Mouse (Mus musculus) heart, adult 11 months (tissue): Measurements from ENCODE around the gene Krt16.
"Not testable (repeated sequence)": the region's sequence is repeated elsewhere in the genome, so short reads cannot be mapped to it uniquely, and the experiment has no call there.

ENCODE experiments used
- DNase-seq: peaks from one replicate; pipeline ENCODE4 v3.0.0; 2022

The Krt16 gene

DNA sequence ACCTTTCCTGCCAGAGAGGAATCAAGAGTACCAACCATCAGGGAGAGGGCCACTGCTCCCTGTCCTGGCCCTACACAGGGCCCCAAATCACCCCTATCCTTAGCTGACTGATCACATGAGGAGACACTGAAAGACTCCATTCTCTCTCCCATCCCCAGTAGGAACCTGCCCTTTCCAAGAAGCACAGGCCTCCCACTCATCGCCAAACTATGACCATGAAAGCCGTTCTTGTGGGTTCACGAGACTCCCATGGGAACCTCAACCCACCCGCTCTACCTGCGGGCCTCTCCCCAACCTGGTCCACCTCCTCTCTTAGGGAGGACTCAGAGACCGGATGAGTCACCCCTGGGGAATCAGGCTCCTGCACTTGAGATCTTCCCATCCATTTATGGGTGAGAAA lies 6.8 kb upstream of the Krt16 start:
- peak; percentile 77 for DNase-seq

DNA sequence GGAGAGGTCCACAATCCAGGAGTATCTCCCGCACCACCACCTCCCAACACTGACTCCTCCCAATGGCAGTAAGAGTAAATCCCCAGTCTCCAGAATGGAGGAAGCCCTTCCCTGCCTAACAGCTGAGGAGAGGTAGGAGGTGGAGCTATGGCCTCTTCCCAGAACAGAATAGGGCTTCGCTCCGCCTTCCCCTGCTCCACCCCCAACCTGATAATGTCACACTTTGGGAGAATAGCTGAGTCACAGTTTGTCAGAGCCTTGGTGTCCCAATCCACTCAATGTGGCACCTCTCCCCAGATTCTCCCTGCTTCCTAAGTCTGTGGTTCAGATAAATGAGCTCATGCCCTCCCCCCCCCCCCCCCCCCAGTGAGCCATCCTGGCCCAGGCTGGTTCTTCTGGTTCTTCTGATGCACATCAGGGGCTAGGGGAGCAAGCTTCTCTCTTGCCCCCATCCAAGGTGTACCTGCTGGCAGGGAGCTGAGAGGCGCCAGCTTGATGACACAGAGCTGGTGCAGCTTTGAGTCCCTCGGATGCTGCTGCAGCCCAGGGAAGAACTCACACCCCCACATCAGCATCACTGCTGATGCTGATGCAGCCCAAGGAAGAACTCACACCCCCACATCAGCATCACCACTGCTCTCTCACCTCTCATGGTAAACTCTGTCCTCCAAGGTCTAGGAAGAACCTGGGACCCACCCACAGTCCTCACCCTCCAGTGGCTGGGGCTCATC lies 5.8 kb upstream of the Krt16 start:
- peak; percentile 61 for DNase-seq

DNA sequence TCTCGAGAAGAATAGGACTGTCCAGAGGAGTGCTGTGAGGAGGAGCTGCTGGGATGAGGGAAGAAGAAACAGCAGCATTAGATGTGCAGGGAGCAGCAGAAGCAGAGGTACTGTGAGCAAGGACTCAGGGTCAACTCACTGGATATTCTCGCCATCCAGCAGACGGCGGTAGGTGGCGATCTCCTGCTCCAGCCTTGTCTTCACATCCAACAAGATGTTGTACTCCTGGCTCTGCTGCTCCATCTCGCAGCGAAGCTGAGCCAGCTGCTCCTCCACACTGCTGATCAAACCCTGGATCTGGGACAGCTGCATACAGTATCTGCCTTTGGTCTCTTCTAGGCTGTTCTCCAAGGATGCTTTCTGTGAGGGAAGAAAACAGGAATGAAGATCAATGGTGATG lies 2.2 kb downstream of the Krt16 start:
- DNase-seq, result peak; percentile 79

DNA sequence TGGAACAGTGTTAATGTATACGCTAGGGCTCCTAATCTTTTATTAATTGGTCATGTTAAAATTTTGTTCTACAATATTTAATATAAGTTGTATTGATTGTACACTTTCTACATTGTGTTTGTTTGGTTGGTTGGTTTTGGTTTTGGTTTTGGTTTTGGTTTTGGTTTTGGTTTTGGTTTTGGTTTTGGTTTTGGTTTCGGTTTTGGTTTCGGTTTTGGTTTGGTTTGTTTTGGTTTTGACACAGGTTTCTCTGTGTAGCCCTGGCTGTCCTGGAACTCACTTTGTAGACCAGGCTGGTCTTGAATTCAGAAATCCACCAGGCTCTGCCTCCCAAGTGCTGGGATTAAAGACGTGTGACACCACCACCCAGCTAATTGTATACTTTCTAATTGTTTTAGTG lies 8.4 kb downstream of the Krt16 start:
- not testable (repeated sequence) for DNase-seq

DNA sequence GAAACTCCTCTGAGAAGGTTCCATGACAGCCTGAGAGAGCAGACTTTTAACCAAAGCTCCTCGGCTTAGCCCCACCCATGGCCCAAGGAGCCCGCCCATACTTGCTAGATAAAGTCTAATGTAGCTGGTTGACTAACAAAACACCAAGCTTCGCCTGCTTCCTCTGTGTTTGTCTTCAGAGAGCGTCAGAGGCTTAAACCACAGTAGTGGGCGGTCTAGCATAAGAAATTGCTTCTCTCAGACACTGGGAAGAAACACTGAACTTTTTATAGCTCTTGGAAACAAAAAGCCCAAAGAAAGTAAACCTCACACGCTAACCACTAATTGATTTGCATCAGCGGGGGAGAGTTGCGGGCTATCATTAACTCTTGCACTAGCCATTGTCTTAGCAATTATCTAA lies 27.0 kb downstream of the Krt16 start:
- DNase-seq, result no peak

DNA sequence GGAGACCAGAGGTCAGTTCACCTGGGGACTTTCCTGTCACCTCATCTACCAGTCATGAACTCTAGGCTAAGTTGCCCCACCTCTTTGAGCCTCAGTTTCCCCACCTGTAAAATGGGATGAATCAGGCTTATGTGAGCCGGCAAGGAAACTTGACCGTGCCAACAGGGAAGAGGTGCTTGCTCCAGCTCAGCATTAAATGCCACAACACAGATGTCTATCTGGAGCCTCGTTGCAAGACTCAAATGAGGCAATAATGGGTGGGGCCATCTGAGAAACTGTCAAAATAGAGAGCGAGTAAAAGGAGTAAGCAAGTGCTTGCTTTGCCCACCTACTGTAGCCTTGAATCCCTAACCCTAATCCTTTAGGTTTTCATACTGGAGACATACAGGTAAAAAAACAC lies 29.4 kb downstream of the Krt16 start:
- no peak for DNase-seq

DNA sequence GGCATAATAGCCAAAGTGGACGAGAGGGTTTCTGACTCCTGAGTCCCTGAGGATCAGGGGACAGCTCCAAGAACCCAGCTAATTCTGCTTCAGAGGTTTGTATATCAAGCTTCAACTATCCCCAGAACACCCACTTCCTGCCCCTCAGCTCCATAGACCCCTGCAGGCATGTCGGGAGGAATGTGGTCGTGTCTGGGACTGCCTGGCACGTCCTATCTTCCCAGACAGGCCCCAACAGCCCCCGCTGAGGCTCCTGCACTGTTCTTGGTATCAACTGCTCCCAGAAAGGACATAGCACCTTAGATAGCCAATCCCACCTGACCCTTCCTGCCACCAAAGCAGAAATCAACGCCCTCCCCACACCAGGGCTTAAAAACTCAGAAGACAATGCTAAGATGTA lies 40.2 kb downstream of the Krt16 start:
- no peak for DNase-seq

DNA sequence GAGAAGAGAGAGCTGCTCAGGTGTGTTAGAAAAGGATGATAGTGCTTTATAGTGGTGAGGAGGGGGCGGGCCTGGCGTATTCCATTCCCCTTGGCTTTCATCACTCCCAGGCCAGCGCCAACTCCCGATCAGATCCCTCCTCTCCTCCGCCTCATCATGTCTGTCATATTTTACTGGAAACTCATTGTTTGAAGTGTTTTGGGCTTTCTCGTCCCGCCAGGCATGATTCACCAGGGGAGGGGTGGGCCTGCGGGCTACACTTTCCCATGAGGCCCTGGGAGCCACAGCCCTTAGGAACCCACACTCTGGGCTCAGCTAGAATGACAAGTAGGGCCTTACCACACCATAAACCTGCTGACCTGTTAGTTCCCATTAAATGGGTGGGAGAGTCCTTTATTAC lies 41.2 kb downstream of the Krt16 start, which contains the start of gene Krt14:
Krt14 (minus strand) TSS at position 51 of the 400 bp plus-strand sequence.
- DNase-seq, result no peak

DNA sequence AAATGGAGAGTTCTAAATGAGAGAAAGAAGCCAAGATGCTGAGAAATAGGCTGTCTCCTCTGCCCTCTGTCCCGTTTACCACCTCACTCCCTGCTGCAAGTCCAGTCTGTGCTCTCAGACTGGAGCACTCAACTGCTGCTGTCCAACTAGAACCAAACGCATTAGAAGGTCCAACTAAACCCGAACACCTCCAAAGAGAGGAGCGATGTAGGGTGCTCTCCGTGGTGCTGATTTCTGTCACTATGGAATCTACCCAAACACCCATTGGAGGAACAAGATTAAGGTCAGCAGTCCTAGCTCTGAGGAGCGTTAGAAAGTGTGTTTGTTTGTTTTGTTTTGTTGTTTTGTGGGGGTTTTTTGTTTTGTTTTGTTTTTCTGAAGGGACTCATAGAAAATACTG lies 45.3 kb downstream of the Krt16 start:
- no peak for DNase-seq

DNA sequence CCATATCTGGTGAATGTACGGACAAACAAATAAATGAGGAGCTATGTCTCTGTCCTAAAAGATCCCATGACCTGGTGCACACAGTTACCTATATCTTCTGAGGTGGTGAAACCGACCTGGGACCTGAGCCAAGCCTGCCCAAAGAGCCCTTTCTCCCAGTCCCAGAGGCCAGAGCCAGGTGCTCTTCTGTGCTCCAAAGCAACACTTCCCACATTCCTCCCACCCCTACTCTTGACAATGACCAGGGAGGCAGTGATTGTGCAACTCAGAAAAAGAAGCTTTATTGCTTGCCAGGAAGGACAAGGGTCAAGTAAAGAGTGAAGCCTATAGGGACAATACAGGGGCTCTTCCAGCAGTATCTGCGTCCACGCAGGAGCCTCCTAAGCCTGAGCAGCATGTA lies 45.8 kb downstream of the Krt16 start:
- DNase-seq, result no peak

DNA sequence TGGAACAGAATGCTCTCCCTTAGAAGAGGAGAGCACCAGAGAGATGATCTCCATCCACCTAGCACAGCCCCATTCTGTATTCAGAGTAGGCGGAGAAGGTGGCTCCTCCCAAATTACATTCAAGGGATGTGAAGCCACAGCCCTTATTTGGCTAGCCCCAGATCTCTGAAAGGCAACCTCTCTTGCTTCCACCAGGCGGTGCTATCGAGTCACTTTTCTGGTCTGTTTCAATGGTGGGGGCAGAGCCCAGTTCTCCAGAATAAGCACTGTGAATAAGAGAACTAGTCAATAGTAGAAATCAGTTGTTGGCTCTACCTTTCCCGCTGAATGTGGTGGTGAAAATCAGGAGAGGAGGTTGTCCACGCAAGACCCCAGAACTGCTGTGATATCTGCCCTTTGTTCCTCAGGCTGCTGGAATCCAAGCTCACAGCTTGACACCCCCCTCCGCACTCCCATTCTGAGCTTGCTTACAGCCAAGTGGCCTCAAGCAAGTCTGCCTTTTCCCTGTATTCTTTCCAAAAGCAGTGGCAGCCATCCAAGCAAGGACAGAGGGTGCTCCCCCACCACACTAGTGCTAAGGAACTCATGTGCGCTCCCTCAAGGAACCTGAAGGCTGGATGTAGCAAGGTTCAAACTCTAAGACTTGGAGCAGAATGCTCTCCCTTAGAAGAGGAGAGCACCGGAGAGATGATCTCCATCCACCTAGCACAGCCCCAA lies 48.4 kb downstream of the Krt16 start:
- no peak for DNase-seq

DNA sequence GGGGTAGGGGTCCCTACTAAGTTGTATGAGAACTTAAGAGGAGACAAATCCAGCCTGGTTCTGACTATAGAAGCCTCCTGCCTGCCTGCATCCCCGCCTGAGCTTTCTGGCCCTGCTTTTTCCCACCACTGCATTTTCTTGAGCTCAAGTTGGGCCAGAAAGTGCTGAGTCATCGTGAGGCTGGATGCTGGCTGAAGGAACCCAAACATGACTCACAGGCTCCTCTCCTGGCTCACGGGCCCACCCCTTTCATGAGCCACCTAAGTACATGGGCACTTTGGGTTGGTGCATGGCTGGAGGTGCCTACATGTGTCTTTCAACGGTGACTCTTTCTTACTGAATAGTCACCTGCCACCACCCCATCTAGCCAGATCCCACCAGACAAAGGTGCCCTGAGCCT lies 50.0 kb downstream of the Krt16 start:
- no peak for DNase-seq
